Mouse (Mus musculus) urinary bladder, postnatal 36 days (tissue): Measurements from ENCODE around the gene Nell1.

ENCODE experiments used
- DNase-seq, 2 experiments: peaks; one replicate each; pipeline ENCODE4 v3.0.0; 2022; ENCODE audit warnings: low spot score in 2 of 2, mixed read lengths in 1 of 2

Gene Nell1

GRCm38 (mm10) chr7:50549572-50549971 lies 574.9 kb downstream of the Nell1 start:
- DNase-seq, result no peak

DNA sequence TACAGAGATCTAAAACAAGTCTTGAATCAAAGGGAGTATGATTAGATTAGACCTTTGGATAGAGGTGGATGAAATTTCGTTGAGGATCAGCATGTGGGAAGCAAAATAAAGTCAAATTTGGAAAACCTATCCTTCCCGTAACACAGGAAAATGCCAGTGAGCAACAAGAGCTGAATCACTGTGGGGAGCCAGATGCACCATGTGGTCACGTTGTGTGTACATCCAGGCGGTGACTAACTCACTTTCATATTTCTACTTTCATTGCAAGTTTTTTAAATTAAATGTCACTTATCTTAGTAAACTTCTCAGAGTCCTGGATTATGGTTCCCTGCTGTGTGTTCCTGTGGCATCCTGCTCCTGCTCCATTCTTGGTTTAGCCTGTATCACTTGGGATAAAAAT lies 576.8 kb downstream of the Nell1 start:
- DNase-seq, result no peak

- DNase-seq, result no peak
Measured at GRCm38 (mm10) chr7:50562708-50563107, 588.0 kb downstream of the Nell1 start.

- DNase-seq, result no peak
Measured at GRCm38 (mm10) chr7:50573841-50574240, 599.2 kb downstream of the Nell1 start.

GRCm38 (mm10) chr7:50588642-50589424 lies 614.2 kb downstream of the Nell1 start:
- no peak for DNase-seq

DNA sequence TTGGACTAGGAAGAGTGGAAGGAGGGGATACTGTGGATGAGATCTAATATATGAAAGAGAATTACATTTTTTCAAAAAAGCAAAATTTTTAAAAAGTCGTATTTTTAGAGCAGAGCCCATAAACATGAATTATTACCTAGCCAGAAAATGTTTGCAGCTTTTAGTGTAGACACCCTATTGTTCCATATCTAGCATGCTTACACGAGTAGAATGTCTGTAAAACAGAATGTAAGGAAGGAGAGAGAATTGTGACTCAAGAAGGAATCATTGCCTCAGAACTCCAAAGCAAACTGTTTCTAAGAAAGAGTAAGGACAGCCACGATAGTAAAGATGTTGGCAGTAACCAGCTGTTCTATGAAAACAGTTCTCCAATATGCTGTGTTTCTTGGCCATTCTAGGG lies 624.2 kb downstream of the Nell1 start, which contains the start of gene 4933405O20Rik:
Gene 4933405O20Rik (plus strand): TSS at position 301 of the 400 bp plus-strand sequence.
- DNase-seq, result no peak

DNA sequence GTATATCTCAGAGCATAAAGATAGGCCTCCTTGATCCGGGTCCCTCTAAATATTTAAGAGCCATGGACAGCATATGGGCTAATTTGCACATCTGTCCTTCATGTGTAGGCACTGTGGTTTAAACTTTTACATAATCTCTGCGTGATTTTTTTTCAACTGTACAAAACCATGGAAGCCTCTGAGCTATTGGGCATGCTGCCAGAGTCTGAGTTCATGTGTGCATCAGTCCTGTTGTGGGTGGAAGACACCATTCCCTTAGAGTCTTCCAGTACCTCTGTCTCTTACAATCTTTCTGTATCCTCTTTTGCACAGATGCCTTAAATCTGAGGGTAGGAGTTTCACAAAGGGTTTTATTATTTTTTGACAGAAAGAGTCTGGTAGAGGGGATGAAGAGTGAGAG lies 639.4 kb downstream of the Nell1 start:
- no peak for DNase-seq

DNA sequence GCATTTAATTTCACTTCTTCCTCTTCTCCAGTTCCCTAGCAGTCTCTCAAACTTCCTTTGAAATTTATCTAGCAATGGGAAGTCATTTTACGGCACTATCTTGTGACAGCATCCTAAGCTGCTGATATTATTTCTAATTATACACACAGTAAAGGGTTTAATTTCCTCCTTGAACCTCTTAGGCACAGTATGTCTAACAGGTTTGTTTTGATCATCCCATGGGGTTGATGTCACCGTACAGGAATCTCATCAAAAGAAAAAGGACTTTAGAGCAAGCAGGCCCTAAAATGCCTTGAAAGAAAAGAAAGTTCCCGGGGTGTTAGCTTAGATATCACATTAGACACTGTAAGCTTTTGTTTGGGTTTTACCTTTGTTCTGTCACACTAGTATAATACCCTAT lies 654.5 kb downstream of the Nell1 start:
- no peak for DNase-seq

DNA sequence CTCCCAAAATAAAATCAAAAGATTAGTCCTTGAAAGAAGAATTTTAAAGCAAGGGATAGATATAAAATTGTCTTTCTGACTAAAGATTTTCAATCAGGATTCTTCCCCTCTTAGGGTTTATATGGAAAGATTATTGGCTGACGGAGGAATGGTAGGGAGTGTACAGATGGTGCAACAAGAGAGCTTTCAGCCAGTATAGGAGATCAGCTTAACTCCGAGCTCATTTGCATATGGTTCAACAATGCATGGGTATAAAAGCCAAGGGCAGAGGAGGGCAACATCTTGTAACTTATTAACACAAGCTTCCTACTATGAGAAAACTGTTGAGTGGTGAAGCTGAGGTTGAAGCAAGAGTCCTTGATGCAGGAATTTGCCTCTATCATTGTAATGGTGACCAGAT lies 658.5 kb downstream of the Nell1 start:
- no peak for DNase-seq

- DNase-seq, result no peak
Measured at GRCm38 (mm10) chr7:50672266-50672665, 697.6 kb downstream of the Nell1 start.

DNA sequence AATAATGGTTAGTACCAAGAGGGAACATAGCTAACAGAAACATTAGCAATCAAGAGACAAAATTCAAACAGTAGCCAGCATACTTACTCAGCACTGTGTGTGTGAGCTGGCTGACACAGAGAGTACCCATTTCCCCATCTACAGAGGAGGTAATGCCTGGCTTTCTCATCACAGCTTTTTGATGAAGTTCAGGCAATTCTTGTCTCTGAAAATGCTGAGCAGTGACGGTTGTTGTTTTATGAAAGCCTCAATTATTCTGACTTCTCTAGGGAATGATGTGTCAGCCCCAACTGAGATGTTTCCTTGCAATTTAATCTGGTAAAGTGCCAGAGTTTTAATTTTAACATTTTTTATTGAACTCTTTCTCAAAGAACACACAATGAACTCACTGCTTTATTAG lies 700.8 kb downstream of the Nell1 start:
- no peak for DNase-seq

DNA sequence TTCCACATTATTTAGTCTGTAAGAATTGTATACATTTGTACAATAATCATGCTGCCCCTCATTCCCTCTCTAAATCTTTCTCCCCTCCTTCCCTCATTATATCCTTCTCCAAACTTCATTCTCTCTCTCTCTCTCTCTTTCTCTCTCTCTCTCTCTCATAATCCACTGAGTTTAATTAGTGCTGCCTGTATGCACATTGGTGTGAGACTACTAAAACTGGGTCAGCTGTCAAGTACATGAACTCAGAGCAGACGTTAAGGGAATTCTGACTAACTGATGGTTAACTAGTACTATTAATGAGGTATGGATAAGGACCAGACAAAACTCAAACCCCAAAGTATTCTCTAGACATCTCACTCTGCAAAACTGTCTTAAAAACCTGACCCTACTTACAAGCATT lies 702.8 kb downstream of the Nell1 start:
- no peak for DNase-seq

GRCm38 (mm10) chr7:50686337-50686736 lies 711.7 kb downstream of the Nell1 start:
- DNase-seq, result no peak

DNA sequence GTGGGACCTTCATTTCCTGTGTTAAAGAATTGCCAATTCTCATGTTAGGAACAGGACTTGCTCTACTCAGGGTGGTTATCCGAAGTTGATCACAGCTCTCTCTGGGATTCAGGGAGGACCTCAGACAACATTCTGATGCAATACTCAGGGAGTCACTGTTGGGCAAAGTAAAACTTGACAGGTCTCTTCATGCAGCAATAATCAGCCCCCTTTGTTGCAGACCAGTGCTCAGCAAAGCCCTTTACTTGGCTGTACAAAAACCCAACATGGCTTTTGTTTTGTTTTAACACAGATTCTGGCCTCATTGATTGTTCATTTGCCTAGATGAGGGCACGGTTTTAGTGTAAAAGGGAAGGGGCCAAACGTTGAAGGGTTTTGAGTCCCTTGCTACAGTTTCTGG lies 750.5 kb downstream of the Nell1 start:
- no peak for DNase-seq

- DNase-seq, result no peak
Measured at GRCm38 (mm10) chr7:50730951-50731350, 756.3 kb downstream of the Nell1 start.

DNA sequence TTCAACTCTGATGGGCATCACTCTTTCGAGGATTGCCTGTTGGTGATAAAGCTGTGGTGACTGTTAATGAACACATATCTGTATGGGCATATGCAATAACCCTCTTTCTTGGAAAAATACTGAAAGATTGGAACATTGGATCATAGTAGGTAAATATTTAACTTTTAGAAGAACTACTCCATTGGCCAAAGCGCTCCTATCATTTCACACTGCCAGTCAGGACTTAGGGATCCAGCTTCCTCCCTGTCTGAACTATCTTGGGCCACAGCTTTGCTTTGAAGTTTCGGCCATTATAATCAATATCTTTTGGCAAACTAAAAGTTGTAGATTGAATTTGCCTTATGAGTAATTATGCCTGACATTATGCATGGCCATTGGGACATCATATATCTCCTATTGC lies 780.9 kb downstream of the Nell1 start:
- DNase-seq, result no peak

DNA sequence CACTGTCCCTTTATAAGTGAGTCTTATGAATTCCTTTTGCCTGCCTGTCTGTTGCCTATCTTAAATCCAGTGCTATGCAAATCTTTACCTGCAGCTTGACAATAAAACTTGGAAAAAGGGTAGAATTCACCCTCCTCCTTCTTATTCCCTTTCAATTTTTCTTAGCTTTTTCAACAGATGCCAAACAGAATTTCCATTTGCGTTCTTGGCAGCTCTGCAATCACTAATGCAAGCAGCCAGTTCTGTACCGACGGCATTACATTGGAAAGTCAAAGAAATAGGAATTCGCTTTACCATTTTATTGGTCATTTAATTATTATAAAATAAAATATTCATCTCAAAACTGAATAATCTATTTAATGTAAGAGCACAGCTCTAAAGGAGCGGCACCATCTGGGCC lies 781.7 kb downstream of the Nell1 start:
- DNase-seq, result no peak

DNA sequence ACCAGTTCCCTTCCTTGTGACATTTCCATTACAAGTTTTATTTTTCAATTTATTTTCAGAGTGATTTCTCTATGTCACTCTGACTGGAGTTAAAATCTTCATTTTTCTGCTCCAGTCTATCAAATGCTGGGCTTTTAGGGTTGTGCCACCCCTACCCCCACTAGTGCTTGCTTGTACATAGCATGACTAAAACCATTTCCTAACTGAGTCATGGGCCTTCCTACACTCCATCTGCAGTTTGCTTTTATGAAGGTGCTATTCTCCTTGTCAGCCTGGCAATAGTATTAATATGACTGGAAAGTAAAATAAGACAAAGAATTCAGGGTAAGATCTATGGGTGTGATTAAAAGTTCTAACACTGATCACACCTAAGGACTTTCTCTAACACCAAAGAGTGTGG lies 798.9 kb downstream of the Nell1 start:
- DNase-seq, result no peak

- no peak for DNase-seq
Measured at GRCm38 (mm10) chr7:50781105-50781504, 806.4 kb downstream of the Nell1 start.

- DNase-seq, result no peak
Measured at GRCm38 (mm10) chr7:50783652-50784051, 809.0 kb downstream of the Nell1 start.

GRCm38 (mm10) chr7:50826180-50826579 lies 851.5 kb downstream of the Nell1 start:
- DNase-seq, result no peak

- no peak for DNase-seq
Measured at GRCm38 (mm10) chr7:50832799-50833198, 858.1 kb downstream of the Nell1 start.

GRCm38 (mm10) chr7:50842646-50843045 lies 868.0 kb downstream of the Nell1 start:
- no peak for DNase-seq

DNA sequence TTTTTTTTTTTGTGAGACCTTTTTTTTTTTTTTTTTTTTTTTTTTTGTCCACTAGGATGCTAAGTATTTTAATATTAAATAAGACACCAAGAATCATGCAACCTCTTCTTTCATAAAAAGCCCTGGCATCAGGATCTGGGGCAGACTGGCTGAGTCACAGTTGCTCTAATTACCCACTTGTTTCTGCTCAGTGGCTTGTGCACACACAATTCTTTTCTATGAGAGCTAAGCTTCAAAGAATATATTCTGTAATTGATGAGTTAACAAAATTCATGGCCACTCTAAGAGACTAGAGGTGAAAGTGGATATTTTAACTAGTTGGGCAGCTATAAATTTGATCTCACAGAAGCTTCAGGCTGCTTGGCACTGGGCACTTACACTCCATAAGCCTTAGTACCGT lies 873.3 kb downstream of the Nell1 start:
- DNase-seq, result no peak
